Mouse (Mus musculus): Measurements from ENCODE around the gene Disp1. TPM values are rescaled to one million over a fixed set of nuclear protein-coding genes. Genes with fewer than 3 reads are reported as not detected.
A peak's percentile ranks its signal among the peaks of the same experiment; 100 is the strongest.

The Disp1 gene
- polyA plus RNA-seq, 1 experiment from 2014 or later: 11.2 TPM

GRCm38 (mm10) chr1:183150379-183150840, 70.9 kb downstream of the Disp1 start:
- no peaks in the 10 kb centered on the region for H3K36me3 ChIP-seq (ENCODE audit: control insufficient read depth, insufficient read depth, low read length)
- H3K4me2 ChIP-seq (replicated peaks; ENCODE audit: low read depth, low read length): no peak overlapping the region
- H3K27me3 ChIP-seq (ENCODE audit: control insufficient read depth, insufficient read depth, low read length): no peaks in the 10 kb centered on the region
- no peak overlapping the region for H3K9ac ChIP-seq (ENCODE audit: low read depth, low read length)
- 26% methylated on average over 12 of the region's 12 CpGs for WGBS
- peak overlapping the region; percentile 61 for H3K27ac ChIP-seq (ENCODE audit: low read depth, low read length)
- H3K9me3 ChIP-seq (ENCODE audit: control insufficient read depth, low read length): no peaks in the 10 kb centered on the region
- H3K4me3 ChIP-seq (ENCODE audit: low read depth, low read length): no peak overlapping the region
- peaks cover 11% of the 10 kb centered on the region for H3K4me1 ChIP-seq (replicated peaks; ENCODE audit: control insufficient read depth, insufficient read depth, low read length)
- ATAC-seq (ENCODE audit: low FRiP score) (peak; percentile 78), DNase-seq (ENCODE audit: low spot score) (peak; percentile 57)

GRCm38 (mm10) chr1:183149571-183150105, 71.7 kb downstream of the Disp1 start:
- Histone ChIP-seq H3K27ac (ENCODE audit: low read depth, low read length) (peak overlapping the region; percentile 61), H3K4me3 (ENCODE audit: low read depth, low read length) (no peak overlapping the region), H3K27me3 (ENCODE audit: control insufficient read depth, insufficient read depth, low read length) (no peaks in the 10 kb centered on the region), H3K9ac (ENCODE audit: low read depth, low read length) (no peak overlapping the region), H3K4me1 (replicated peaks; ENCODE audit: control insufficient read depth, insufficient read depth, low read length) (peaks cover 11% of the 10 kb centered on the region), H3K4me2 (replicated peaks; ENCODE audit: low read depth, low read length) (no peak overlapping the region), H3K9me3 (ENCODE audit: control insufficient read depth, low read length) (no peaks in the 10 kb centered on the region), H3K36me3 (ENCODE audit: control insufficient read depth, insufficient read depth, low read length) (no peaks in the 10 kb centered on the region)
- 30% methylated on average over 5 of the region's 5 CpGs for WGBS
- ATAC-seq (ENCODE audit: low FRiP score) (peak; percentile 48), DNase-seq (ENCODE audit: low spot score) (no peak)

- peak; percentile 79 for ATAC-seq (ENCODE audit: low FRiP score)
These were observed 73.9 kb downstream of the Disp1 start for GRCm38 (mm10) chr1:183147438-183147841.

DNA sequence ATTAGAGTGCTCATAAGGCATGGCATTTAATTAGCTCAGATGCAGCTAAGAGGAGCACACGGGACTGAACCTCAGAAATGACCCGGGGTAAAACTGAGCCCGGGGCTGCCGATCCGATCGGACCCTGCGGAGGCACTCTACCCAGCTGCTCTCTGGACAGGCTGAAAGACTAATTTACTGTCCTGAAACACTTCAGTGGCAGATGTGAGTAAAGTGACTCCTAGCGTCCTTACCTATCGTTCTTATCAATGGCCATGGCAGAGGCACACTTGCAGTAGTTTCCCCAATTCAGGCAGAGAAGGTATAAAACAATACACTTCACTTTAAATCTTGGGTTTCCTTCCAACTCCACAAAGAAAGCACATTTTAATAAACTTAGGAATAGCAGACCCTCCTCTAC, 74.5 kb downstream of the Disp1 start:
- ATAC-seq (ENCODE audit: low FRiP score): no peak
- Histone ChIP-seq H3K4me2 (replicated peaks; ENCODE audit: low read depth, low read length) (no peak overlapping the region; the same call in 1 of the 2 replicates), H3K9me3 (ENCODE audit: control insufficient read depth, low read length) (no peaks in the 10 kb centered on the region), H3K4me1 (replicated peaks; ENCODE audit: control insufficient read depth, insufficient read depth, low read length) (peaks cover 12% of the 10 kb centered on the region), H3K4me3 (ENCODE audit: low read depth, low read length) (0 out of 2 replicates have a peak overlapping the region, but pooled peaks have one; percentile 0), H3K27me3 (ENCODE audit: control insufficient read depth, insufficient read depth, low read length) (no peaks in the 10 kb centered on the region), H3K36me3 (ENCODE audit: control insufficient read depth, insufficient read depth, low read length) (no peaks in the 10 kb centered on the region), H3K9ac (ENCODE audit: low read depth, low read length) (no peak overlapping the region), H3K27ac (ENCODE audit: low read depth, low read length) (no peak overlapping the region)
- peak; percentile 38 for DNase-seq (ENCODE audit: low spot score)
- WGBS: 16% methylated on average over 9 of the region's 9 CpGs

More at GRCm38 (mm10) chr1:183147438-183147841, 73.9 kb downstream of the Disp1 start:
- Histone ChIP-seq H3K27ac (ENCODE audit: low read depth, low read length) (no peak overlapping the region), H3K4me1 (replicated peaks; ENCODE audit: control insufficient read depth, insufficient read depth, low read length) (peaks cover 11% of the 10 kb centered on the region), H3K4me2 (replicated peaks; ENCODE audit: low read depth, low read length) (no peak overlapping the region), H3K36me3 (ENCODE audit: control insufficient read depth, insufficient read depth, low read length) (no peaks in the 10 kb centered on the region), H3K4me3 (ENCODE audit: low read depth, low read length) (no peak overlapping the region), H3K9me3 (ENCODE audit: control insufficient read depth, low read length) (no peaks in the 10 kb centered on the region), H3K9ac (ENCODE audit: low read depth, low read length) (no peak overlapping the region), H3K27me3 (ENCODE audit: control insufficient read depth, insufficient read depth, low read length) (no peaks in the 10 kb centered on the region)
- peak; percentile 63 for DNase-seq (ENCODE audit: low spot score)
- WGBS: 19% methylated on average over 5 of the region's 5 CpGs

DNA sequence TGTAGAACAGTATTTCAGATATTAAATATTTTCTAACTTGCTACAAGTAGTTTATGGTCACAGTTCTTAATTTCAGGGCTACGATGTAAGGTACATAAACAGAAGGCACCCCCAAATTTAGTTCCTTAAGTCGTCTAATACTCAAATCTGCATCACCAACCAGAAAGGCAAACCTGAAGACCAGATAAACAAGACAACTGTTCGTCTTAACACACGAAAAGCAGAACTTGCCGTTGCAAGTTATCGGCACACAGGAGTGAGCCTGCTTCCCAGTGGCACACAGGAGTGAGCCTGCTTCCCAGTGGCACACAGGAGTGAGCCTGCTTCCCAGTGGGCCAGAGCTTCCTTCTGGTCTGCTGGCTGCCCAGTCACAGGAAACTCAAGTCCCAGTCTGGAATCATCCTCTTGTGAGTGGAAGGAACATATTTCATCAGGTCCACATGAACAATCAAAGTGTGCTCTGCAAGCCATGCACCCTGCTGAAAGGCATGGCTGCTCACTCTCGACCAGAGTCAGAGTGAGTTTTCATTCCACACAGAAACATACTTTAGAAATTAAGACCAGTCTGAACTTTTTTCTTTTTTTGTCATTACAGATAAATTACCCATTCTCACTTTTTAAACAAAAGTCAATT, 75.1 kb downstream of the Disp1 start:
- ATAC-seq (ENCODE audit: low FRiP score) (no peak), DNase-seq (ENCODE audit: low spot score) (no peak)
- H3K4me2 ChIP-seq (replicated peaks; ENCODE audit: low read depth, low read length): no peak overlapping the region; the same call in 1 of the 2 replicates
- peaks cover 14% of the 10 kb centered on the region for H3K4me1 ChIP-seq (replicated peaks; ENCODE audit: control insufficient read depth, insufficient read depth, low read length)
- H3K27ac ChIP-seq (ENCODE audit: low read depth, low read length): no peak overlapping the region
- H3K36me3 ChIP-seq (ENCODE audit: control insufficient read depth, insufficient read depth, low read length): no peaks in the 10 kb centered on the region
- H3K9ac ChIP-seq (ENCODE audit: low read depth, low read length): no peak overlapping the region
- no peaks in the 10 kb centered on the region for H3K27me3 ChIP-seq (ENCODE audit: control insufficient read depth, insufficient read depth, low read length)
- H3K9me3 ChIP-seq (ENCODE audit: control insufficient read depth, low read length): no peaks in the 10 kb centered on the region
- H3K4me3 ChIP-seq (ENCODE audit: low read depth, low read length): peak overlapping the region; percentile 0; the same call in 1 of the 2 replicates
- WGBS: 66% methylated on average over 7 of the region's 7 CpGs

- no peaks in the 10 kb centered on the region for H3K36me3 ChIP-seq (ENCODE audit: control insufficient read depth, insufficient read depth, low read length)
- WGBS: 21% methylated on average over 4 of the region's 4 CpGs
- H3K4me3 ChIP-seq (ENCODE audit: low read depth, low read length): no peak overlapping the region
- no peaks in the 10 kb centered on the region for H3K9me3 ChIP-seq (ENCODE audit: control insufficient read depth, low read length)
- H3K4me2 ChIP-seq (replicated peaks; ENCODE audit: low read depth, low read length): no peak overlapping the region
- ATAC-seq (ENCODE audit: low FRiP score) (no peak), DNase-seq (ENCODE audit: low spot score) (no peak)
- H3K9ac ChIP-seq (ENCODE audit: low read depth, low read length): no peak overlapping the region
- peaks cover 4% of the 10 kb centered on the region for H3K4me1 ChIP-seq (replicated peaks; ENCODE audit: control insufficient read depth, insufficient read depth, low read length)
- no peaks in the 10 kb centered on the region for H3K27me3 ChIP-seq (ENCODE audit: control insufficient read depth, insufficient read depth, low read length)
- H3K27ac ChIP-seq (ENCODE audit: low read depth, low read length): no peak overlapping the region
These were observed 76.6 kb downstream of the Disp1 start for GRCm38 (mm10) chr1:183144602-183145205.

DNA sequence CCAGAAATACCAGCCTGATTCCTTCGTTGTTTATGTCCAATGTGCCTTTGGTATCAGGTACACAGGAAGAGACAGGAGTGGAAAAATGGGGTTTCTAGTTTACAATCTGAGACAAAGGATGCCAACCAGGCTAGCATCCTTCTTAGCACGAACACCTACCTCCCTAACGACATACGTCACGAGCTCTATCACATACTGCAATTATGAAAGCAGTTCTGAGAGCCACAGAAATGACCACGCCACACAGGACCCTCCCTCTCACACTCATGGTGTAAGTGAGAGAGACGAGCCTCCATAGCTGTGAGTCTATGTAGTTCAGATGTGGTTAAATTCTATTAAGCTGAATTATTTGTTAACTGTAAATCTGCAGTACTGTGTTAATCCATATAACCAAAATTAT, 78.1 kb downstream of the Disp1 start:
- peaks cover 3% of the 10 kb centered on the region for H3K4me1 ChIP-seq (replicated peaks; ENCODE audit: control insufficient read depth, insufficient read depth, low read length)
- WGBS: 82% methylated on average over 7 of the region's 7 CpGs
- H3K36me3 ChIP-seq (ENCODE audit: control insufficient read depth, insufficient read depth, low read length): no peaks in the 10 kb centered on the region
- H3K4me2 ChIP-seq (replicated peaks; ENCODE audit: low read depth, low read length): no peak overlapping the region
- ATAC-seq (ENCODE audit: low FRiP score): no peak
- H3K4me3 ChIP-seq (ENCODE audit: low read depth, low read length): no peak overlapping the region
- no peak for DNase-seq (ENCODE audit: low spot score)
- H3K9ac ChIP-seq (ENCODE audit: low read depth, low read length): no peak overlapping the region
- H3K27ac ChIP-seq (ENCODE audit: low read depth, low read length): no peak overlapping the region
- H3K9me3 ChIP-seq (ENCODE audit: control insufficient read depth, low read length): no peaks in the 10 kb centered on the region
- no peaks in the 10 kb centered on the region for H3K27me3 ChIP-seq (ENCODE audit: control insufficient read depth, insufficient read depth, low read length)

GRCm38 (mm10) chr1:183142566-183142965, 78.8 kb downstream of the Disp1 start:
- ATAC-seq (ENCODE audit: low FRiP score) (no peak), DNase-seq (ENCODE audit: low spot score) (no peak)
- Histone ChIP-seq H3K4me2 (replicated peaks; ENCODE audit: low read depth, low read length) (no peak overlapping the region), H3K9me3 (ENCODE audit: control insufficient read depth, low read length) (no peaks in the 10 kb centered on the region), H3K36me3 (ENCODE audit: control insufficient read depth, insufficient read depth, low read length) (no peaks in the 10 kb centered on the region), H3K4me3 (ENCODE audit: low read depth, low read length) (no peak overlapping the region), H3K4me1 (replicated peaks; ENCODE audit: control insufficient read depth, insufficient read depth, low read length) (peaks cover 3% of the 10 kb centered on the region), H3K9ac (ENCODE audit: low read depth, low read length) (no peak overlapping the region), H3K27ac (ENCODE audit: low read depth, low read length) (no peak overlapping the region), H3K27me3 (ENCODE audit: control insufficient read depth, insufficient read depth, low read length) (no peaks in the 10 kb centered on the region)
- 48% methylated on average over 5 of the region's 5 CpGs for WGBS
